11 mouse cellular contexts compared by ENCODE assay signal in the genomic region with DNA sequence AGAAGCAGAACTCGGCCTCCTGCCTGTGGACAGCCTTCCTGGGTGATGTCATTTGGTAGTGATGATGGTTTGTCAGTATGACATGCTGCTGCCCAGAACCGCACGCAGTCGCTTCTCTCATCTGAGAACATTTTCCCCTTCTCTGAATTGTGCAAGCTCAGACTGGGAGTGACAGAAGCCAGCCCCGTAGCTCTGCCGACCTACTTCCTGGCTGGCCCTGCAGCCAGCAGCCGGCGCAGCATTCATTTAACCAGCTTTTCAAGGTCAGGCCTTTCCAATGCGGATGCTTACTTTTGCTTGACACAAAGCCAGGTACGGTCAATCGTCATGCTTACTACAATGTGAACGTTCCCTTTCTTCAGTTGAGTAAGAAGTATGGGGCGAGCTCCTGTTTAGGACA.
A peak's percentile ranks its signal among the peaks of the same experiment; 100 is the strongest.
DNase-seq lines count a peak whose midpoint lies in the region; ATAC-seq lines count a peak whose summit lies in the region.
"Had no signal": no experiment of that assay in that cellular context is flagged by ENCODE, and none has a peak within 500 bp of the region (broad histone marks: within the 10 kb centered on the region; RNA-seq: fewer than 3 reads in every experiment).

No protein-coding gene starts in this region.

- no peak for ATAC-seq in heart, embryonic 11.5 days (replicated peaks; ENCODE audit: insufficient number of reproducible peaks, low FRiP score, low TSS enrichment)
- ATAC-seq in erythroblast, adult 5-6 weeks (replicated peaks; ENCODE audit: low FRiP score, poor library complexity, severe bottlenecking) = no peak

- no peak overlapping the region for H3K4me2 ChIP-seq in heart, embryonic 11.5 days
- H3K4me2 ChIP-seq: liver, embryonic 13.5 days had no signal

- peaks cover 15% of the 10 kb centered on the region for H3K4me1 ChIP-seq in heart, embryonic 11.5 days (ENCODE audit: control insufficient read depth, insufficient read depth, low read length)
- peaks cover 23% of the 10 kb centered on the region for H3K4me1 ChIP-seq in heart, embryonic 10.5 days
- H3K4me1 ChIP-seq: liver, embryonic 13.5 days had no signal

- no peaks in the 10 kb centered on the region for H3K9me3 ChIP-seq in heart, embryonic 11.5 days (replicated peaks; ENCODE audit: control insufficient read depth, low read length)
- H3K9me3 ChIP-seq in heart, embryonic 10.5 days = no peaks in the 10 kb centered on the region
- H3K9me3 ChIP-seq: liver, embryonic 13.5 days had no signal

- H3K27ac ChIP-seq in heart, embryonic 11.5 days (ENCODE audit: low read depth, low read length) = no peak overlapping the region
- H3K27ac ChIP-seq in heart, embryonic 10.5 days = peak overlapping the region; percentile 57; the same call in 1 of the 2 replicates
- H3K27ac ChIP-seq: liver, embryonic 13.5 days had no signal

- 43% methylated on average over 13 of the region's 13 CpGs for WGBS in heart, embryonic 11.5 days (ENCODE audit: insufficient replicate concordance)
- WGBS in heart, embryonic 10.5 days = 51% methylated on average over 13 of the region's 13 CpGs

- peak; percentile 95 for DNase-seq in heart, adult 11 months
- DNase-seq in adrenal gland, postnatal 14 days = peak; percentile 54
- peak; percentile 75 for DNase-seq in heart, embryonic 10.5 days (ENCODE audit: low spot score)
- peak; percentile 4 for DNase-seq in lung, postnatal 25 days (ENCODE audit: low spot score)
- DNase-seq in c-Kit-positive CD71-positive TER-119-positive erythroid progenitor cells, embryonic 14.5 days (ENCODE audit: low spot score) = no peak
- no peak for DNase-seq in urinary bladder, adult 18-20 months (ENCODE audit: low spot score in 2 of 2)
- DNase-seq: liver, embryonic 13.5 days had no signal

- H3K27me3 ChIP-seq in heart, embryonic 11.5 days (ENCODE audit: control insufficient read depth, insufficient read depth, low read length) = no peaks in the 10 kb centered on the region
- no peaks in the 10 kb centered on the region for H3K27me3 ChIP-seq in heart, embryonic 10.5 days (ENCODE audit: insufficient read depth, poor library complexity, severe bottlenecking)
- H3K27me3 ChIP-seq: liver, embryonic 13.5 days had no signal

- H3K36me3 ChIP-seq in heart, embryonic 11.5 days (ENCODE audit: control insufficient read depth, insufficient read depth, low read length) = no peaks in the 10 kb centered on the region
- H3K36me3 ChIP-seq in heart, embryonic 10.5 days = no peaks in the 10 kb centered on the region
- H3K36me3 ChIP-seq: G1E; liver, embryonic 13.5 days had no signal

- no peak overlapping the region for H3K4me3 ChIP-seq in heart, embryonic 11.5 days (ENCODE audit: low read depth, low read length)
- no peak overlapping the region for H3K4me3 ChIP-seq in heart, embryonic 10.5 days
- H3K4me3 ChIP-seq: erythroblast, embryonic 14.5 days; liver, embryonic 13.5 days had no signal

- no peak overlapping the region for H3K9ac ChIP-seq in heart, embryonic 11.5 days (ENCODE audit: low read depth, low read length)
- H3K9ac ChIP-seq: liver, embryonic 13.5 days had no signal

Comparison
In these comparisons a context has a peak if more than half of its experiments do, and no peak if none do; other contexts are left out.
1. DNase-seq: peak in heart, adult 11 months (single experiment), adrenal gland, postnatal 14 days (single experiment), heart, embryonic 10.5 days (single experiment) and lung, postnatal 25 days (single experiment); none in c-Kit-positive CD71-positive TER-119-positive erythroid progenitor cells, embryonic 14.5 days (single experiment) and urinary bladder, adult 18-20 months (0 of 2).